Mouse (Mus musculus) lung, postnatal 0 days (tissue): Measurements from ENCODE around the gene Smpd4. TPM values are rescaled to one million over a fixed set of nuclear protein-coding genes. Genes with fewer than 3 reads are reported as not detected.

ENCODE experiments used
- ATAC-seq: fragments of 200-750 bp; cut with Nextera tagmentation; 2 replicates; pipeline ENCODE4 v1.8.0; 2017; ENCODE audit warnings: moderate library complexity
- DNase-seq: peaks from one replicate; pipeline ENCODE4 v3.0.0-alpha.2; 2016; ENCODE audit warnings: low spot score
- H3K27ac ChIP-seq: fragments of 300-500 bp; sonication (generic); 2 replicates; pipeline ENCODE4 v1.5.1; 2014; ENCODE audit warnings: antibody characterized with exemption, mild to moderate bottlenecking, low read length, mixed read lengths
- H3K27me3 ChIP-seq: fragments of 300-500 bp; sonication (generic); replicated peaks from 2 replicates; pipeline ENCODE4 v1.6.1; 2014; ENCODE audit warnings: low read length, mixed read lengths; ENCODE audit not compliant: insufficient read depth
- H3K36me3 ChIP-seq: fragments of 300-500 bp; sonication (generic); 2 replicates; pipeline ENCODE4 v1.6.1; 2014; ENCODE audit warnings: low read length, mixed read lengths; ENCODE audit not compliant: insufficient read depth
- H3K4me1 ChIP-seq: fragments of 300-500 bp; sonication (generic); 2 replicates; pipeline ENCODE4 v1.6.1; 2014; ENCODE audit warnings: antibody characterized with exemption, low read depth, low read length, mixed read lengths; ENCODE audit not compliant: insufficient read depth
- H3K4me2 ChIP-seq: fragments of 300-500 bp; sonication (generic); replicated peaks from 2 replicates; pipeline ENCODE4 v1.6.1; 2014; ENCODE audit warnings: low read depth, mild to moderate bottlenecking, low read length, moderate library complexity, mixed read lengths
- H3K4me3 ChIP-seq: fragments of 300-500 bp; sonication (generic); 2 replicates; pipeline ENCODE4 v1.5.1; 2014; ENCODE audit warnings: low read depth, low read length
- H3K9ac ChIP-seq: fragments of 300-500 bp; sonication (generic); replicated peaks from 2 replicates; pipeline ENCODE4 v1.6.1; 2014; ENCODE audit warnings: low read depth, mild to moderate bottlenecking
- H3K9me3 ChIP-seq: fragments of 300-500 bp; sonication (generic); 2 replicates; pipeline ENCODE4 v1.6.1; 2016; ENCODE audit warnings: low read length, mixed read lengths
- CTCF ChIP-seq: IDR thresholded peaks from 2 replicates; pipeline ENCODE4 v1.5.1; 2016; ENCODE audit warnings: antibody characterized with exemption, mild to moderate bottlenecking
- EP300 ChIP-seq: IDR thresholded peaks from 2 replicates; pipeline ENCODE4 v1.6.1; 2016; ENCODE audit warnings: antibody characterized with exemption, mild to moderate bottlenecking, control low read depth
- WGBS: fragments of 180-500 bp; shearing (Covaris S2); extraction: QIAGEN DNeasy Blood & Tissue Kit; methylation state at CpG from one replicate; pipeline ENCODE4 v1.1.7; 2014; 5-methylcytosine and 5-hydroxymethylcytosine counted together
- polyA plus RNA-seq: library from polyadenylated mRNA; unstranded; fragments of >200 nt; fragmentation: Nextera tagmentation; extraction: Ambion mirVana; gene quantifications from 2 replicates; pipeline ENCODE4 v1.2.1, GENCODE M21; 2015

The Smpd4 gene
- polyA plus RNA-seq, 1 experiment from 2014 or later, result 8.8 TPM

DNA sequence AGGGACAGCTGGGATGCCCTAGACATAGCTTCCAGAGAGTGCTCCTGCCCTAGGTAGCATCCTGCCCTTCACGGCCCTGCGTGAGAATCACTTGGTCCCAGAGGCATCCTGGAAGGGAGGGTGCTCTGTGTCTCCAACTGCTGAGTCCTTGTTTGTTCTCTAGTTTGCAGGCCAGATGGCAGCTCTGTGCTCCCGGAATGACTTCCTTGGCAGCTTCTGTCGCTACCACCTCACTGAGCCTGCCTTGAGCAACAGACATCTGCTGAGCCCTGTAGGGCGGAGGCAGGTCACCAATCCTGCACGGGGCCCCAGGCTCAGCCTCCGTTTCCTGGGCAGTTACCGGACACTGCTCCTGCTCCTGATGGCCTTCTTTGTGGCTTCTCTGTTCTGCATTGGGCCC, 23.2 kb downstream of the Smpd4 start:
- Histone ChIP-seq H3K9me3 (no peaks in the 10 kb centered on the region), H3K4me1 (peaks cover 6% of the 10 kb centered on the region; the same call in 1 of the 2 replicates), H3K36me3 (peaks cover 27% of the 10 kb centered on the region), H3K4me3 (no peak overlapping the region), H3K27me3 (no peaks in the 10 kb centered on the region), H3K4me2 (no peak overlapping the region), H3K9ac (no peak overlapping the region), H3K27ac (no peak overlapping the region)
- WGBS, result 82% methylated on average over 8 of the region's 8 CpGs
- ATAC-seq (no peak), DNase-seq (no peak)
- no peak for TF ChIP-seq EP300

DNA sequence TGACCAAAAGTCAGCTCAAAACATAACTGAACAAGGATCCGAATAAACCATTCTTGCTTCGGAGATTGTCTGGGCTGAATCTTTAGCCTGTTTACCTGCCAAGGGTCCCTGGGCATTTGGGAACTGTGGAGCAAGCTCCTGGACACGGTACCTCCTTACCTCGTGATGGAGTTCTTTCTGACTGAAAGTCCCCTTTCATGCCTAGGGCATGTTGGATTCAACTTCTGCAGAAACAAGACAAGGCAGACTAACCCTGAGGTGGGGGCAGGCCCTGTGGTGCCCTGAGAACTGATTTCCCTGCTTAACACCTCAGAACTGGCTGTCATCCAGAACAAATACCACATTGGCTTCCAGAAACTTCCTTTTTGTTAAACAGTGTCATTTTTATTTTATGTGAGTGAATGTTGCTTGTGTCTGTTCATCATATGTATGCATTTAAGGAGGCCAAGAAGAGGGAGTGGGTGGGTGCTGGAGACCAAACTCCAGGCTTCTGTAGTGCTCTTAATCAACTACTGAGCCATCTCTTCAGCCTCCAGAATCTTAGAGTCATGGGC, 24.4 kb downstream of the Smpd4 start:
- H3K4me1 ChIP-seq, result peaks cover 6% of the 10 kb centered on the region; the same call in 1 of the 2 replicates
- H3K27ac ChIP-seq, result no peak overlapping the region
- no peak overlapping the region for H3K4me2 ChIP-seq
- H3K27me3 ChIP-seq, result no peaks in the 10 kb centered on the region
- H3K9ac ChIP-seq, result no peak overlapping the region
- no peak for TF ChIP-seq CTCF
- TF ChIP-seq EP300, result no peak
- no peak overlapping the region for H3K4me3 ChIP-seq
- DNase-seq, result no peak
- no peaks in the 10 kb centered on the region for H3K9me3 ChIP-seq
- 90% methylated on average over 4 of the region's 4 CpGs for WGBS
- ATAC-seq, result no peak
- peaks cover 27% of the 10 kb centered on the region for H3K36me3 ChIP-seq

DNA sequence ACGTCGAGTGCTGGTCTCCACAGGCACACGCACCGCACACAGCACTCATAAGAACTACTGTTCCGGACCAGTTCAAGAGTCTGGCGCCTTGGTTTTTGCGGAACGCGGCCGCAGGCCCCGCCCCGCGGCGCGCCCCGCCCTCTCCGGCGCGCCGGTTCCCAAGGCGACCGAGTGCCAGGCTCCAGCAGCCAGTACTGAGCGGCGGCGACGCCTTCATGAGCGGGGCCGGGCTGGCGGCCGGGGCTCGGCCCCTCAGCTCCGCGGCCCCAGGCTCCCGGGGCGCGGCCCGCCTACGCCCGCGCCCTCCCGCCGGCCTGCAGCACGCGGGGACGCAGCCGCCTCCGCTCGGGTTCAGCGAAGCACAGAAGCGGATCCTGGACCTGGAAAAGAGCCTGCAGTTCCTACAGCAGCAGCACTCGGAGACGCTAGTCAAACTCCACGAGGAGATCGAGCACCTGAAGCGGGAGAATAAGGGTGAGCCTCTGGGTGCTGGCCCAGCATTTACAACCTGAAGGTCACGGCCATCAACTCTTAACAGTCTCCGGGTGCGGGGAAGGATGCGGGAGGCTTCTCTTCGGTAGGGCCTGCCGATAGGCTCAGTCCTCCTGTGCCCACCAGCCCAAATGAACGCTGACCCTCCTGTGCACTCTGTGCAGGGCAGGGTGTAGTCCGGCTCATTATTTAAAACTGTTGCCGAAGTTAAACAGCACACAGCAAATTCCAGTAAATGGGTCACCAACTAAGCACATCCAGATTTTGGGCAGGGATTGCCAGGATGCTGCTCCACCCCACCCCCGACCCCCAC, 27.4 kb downstream of the Smpd4 start, which contains the start of gene Ccdc74a:
TSS of gene Ccdc74a (plus strand) at position 161 of the 805 bp plus-strand sequence.
- Histone ChIP-seq H3K4me1 (peaks cover 6% of the 10 kb centered on the region; the same call in 1 of the 2 replicates), H3K36me3 (peaks cover 20% of the 10 kb centered on the region; the same call in 1 of the 2 replicates), H3K27ac (no peak within 1 kb of the TSS; the same call in 1 of the 2 replicates), H3K4me3 (peak within 1 kb of the TSS; percentile 39), H3K27me3 (no peaks in the 10 kb centered on the region), H3K9me3 (no peaks in the 10 kb centered on the region), H3K9ac (no peak within 1 kb of the TSS), H3K4me2 (peak within 1 kb of the TSS; percentile 82)
- 2% methylated on average over 53 of the region's 65 CpGs for WGBS
- ATAC-seq (peak; percentile 99), DNase-seq (peak; percentile 91)
- no peak for TF ChIP-seq CTCF
- no peak for TF ChIP-seq EP300

DNA sequence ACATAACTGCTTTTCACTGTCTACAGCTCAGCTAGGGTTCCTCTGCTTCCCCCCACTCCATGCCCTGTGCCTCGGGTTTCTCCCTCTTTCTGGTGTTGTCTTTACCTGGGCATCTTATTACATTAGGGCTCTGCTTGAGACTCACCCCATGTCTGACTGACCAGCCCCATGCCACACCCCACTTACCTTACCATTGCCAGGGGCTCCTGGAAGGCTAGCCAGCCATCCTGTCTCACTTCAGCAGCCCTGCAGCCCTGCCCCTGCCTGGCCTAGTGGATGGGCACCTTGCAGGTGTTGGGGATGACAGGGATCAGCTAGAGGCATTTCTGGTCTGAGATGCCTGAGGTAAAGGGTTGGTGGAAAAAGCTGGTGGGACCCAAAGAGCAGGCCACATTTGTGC, 28.0 kb downstream of the Smpd4 start:
- no peaks in the 10 kb centered on the region for H3K27me3 ChIP-seq
- H3K27ac ChIP-seq, result no peak overlapping the region
- H3K4me1 ChIP-seq, result peaks cover 6% of the 10 kb centered on the region; the same call in 1 of the 2 replicates
- no peak overlapping the region for H3K4me3 ChIP-seq
- ATAC-seq (no peak), DNase-seq (no peak)
- H3K36me3 ChIP-seq, result peaks cover 24% of the 10 kb centered on the region
- TF ChIP-seq CTCF (no peak), EP300 (no peak)
- 20% methylated on average over 1 of the region's 1 CpGs for whole genome bisulfite sequencing
- no peak overlapping the region for H3K9ac ChIP-seq
- H3K9me3 ChIP-seq, result no peaks in the 10 kb centered on the region
- peak overlapping the region; percentile 82; the same call in 1 of the 2 replicates for H3K4me2 ChIP-seq

DNA sequence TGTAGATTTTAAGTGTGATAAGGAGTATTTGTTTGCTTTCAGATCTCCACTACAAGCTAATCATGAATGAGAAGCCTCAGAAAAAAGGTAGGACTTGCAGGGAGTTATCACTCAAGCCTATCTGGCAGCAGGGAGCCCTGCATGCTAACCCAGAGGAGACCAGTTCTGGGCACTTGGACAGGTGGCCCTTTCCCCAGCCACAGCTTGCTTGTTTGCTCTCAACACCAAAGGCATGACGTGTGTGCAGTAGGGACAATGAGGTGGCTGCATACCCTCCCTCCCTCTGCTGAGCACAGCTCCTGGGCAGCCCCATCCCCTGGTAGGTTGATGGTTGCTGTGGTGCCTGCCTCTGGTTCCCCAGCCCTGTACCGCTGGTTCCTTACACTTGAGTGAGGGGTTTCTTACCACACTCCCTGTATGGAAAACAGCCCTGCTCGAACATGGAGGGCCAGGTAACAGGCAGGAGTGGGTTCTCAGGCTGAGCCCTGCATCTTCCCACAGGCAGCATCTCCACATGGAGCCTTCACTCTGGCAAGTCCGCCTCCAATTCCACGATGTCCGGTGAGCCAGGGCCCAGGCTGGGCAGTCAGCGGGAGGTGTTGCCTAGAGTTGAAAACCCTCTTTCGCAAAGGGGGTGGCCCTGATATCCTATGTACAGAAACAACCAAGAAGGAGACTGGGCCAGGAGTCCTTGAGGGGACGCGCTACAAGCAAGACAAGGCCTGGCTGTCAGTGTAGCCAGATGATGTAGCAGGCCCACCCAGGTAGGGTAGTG, 28.6 kb downstream of the Smpd4 start:
- no peak for ATAC-seq
- H3K36me3 ChIP-seq, result peaks cover 19% of the 10 kb centered on the region
- H3K4me2 ChIP-seq, result no peak overlapping the region
- no peak overlapping the region for H3K9ac ChIP-seq
- TF ChIP-seq CTCF (no peak), EP300 (no peak)
- no peaks in the 10 kb centered on the region for H3K9me3 ChIP-seq
- no peak for DNase-seq
- WGBS, result 81% methylated on average over 10 of the region's 10 CpGs
- H3K27me3 ChIP-seq, result no peaks in the 10 kb centered on the region
- no peak overlapping the region for H3K4me3 ChIP-seq
- no peak overlapping the region for H3K27ac ChIP-seq
- H3K4me1 ChIP-seq, result peaks cover 6% of the 10 kb centered on the region; the same call in 1 of the 2 replicates
